Mouse (Mus musculus) embryonic fibroblast, embryonic 13.5 days (primary cell): ENCODE data around the gene Sim2.

Source experiments
- CTCF ChIP-seq: IDR thresholded peaks from 2 replicates; pipeline ENCODE4 v1.5.1; 2011; ENCODE audit warnings: mild to moderate bottlenecking, control low read depth, low read length, moderate library complexity, borderline replicate concordance; ENCODE audit not compliant: insufficient read depth
- POLR2A ChIP-seq: IDR thresholded peaks from 2 replicates; pipeline ENCODE4 v1.6.1; 2011; ENCODE audit warnings: low read depth, mild to moderate bottlenecking, control low read depth, low read length, moderate library complexity

- TF ChIP-seq CTCF = peak; percentile 49; the same call in 1 of the 2 replicates
- TF ChIP-seq POLR2A = no peak
Measured at GRCm38 (mm10) chr16:94038272-94038985, 46.3 kb upstream of the Sim2 start.
